In genomic region chr5:142404307-142404706, GRCm38 (mm10) we compare ENCODE assay signal across 10 mouse cellular contexts. TPM values are rescaled to one million over a fixed set of nuclear protein-coding genes. Genes with fewer than 3 reads are reported as not detected.
DNase-seq lines count a peak whose midpoint lies in the region; ATAC-seq lines count a peak whose summit lies in the region.
"Had no signal": no experiment of that assay in that cellular context is flagged by ENCODE, and none has a peak within 500 bp of the region (broad histone marks: within the 10 kb centered on the region; RNA-seq: fewer than 3 reads in every experiment).

No protein-coding gene starts in this region.

- no peak overlapping the region for H3K4me3 ChIP-seq in hindbrain, embryonic 12.5 days
- no peak overlapping the region; the same call in 1 of the 2 replicates for H3K4me3 ChIP-seq in hindbrain, embryonic 10.5 days
- peak overlapping the region; percentile 4; the same call in 1 of the 2 replicates for H3K4me3 ChIP-seq in forebrain, embryonic 13.5 days
- H3K4me3 ChIP-seq in midbrain, embryonic 13.5 days (replicated peaks), result peak overlapping the region; percentile 7; the same call in 1 of the 2 replicates
- H3K4me3 ChIP-seq: embryonic facial prominence, embryonic 15.5 days had no signal

- H3K36me3 ChIP-seq in hindbrain, embryonic 12.5 days, result peaks cover 5% of the 10 kb centered on the region; the same call in 1 of the 2 replicates
- peaks cover 46% of the 10 kb centered on the region for H3K36me3 ChIP-seq in hindbrain, embryonic 10.5 days
- peaks cover 5% of the 10 kb centered on the region for H3K36me3 ChIP-seq in forebrain, embryonic 13.5 days (ENCODE audit: poor library complexity, severe bottlenecking)
- H3K36me3 ChIP-seq in midbrain, embryonic 13.5 days, result peaks cover 10% of the 10 kb centered on the region; the same call in 1 of the 2 replicates

- WGBS in hindbrain, embryonic 12.5 days, result 95% methylated on average over 1 of the region's 1 CpGs
- WGBS in hindbrain, embryonic 10.5 days, result 82% methylated on average over 1 of the region's 1 CpGs
- 88% methylated on average over 1 of the region's 1 CpGs for WGBS in forebrain, embryonic 13.5 days
- 93% methylated on average over 1 of the region's 1 CpGs for WGBS in midbrain, embryonic 13.5 days

- no peak for ATAC-seq in hindbrain, embryonic 12.5 days (ENCODE audit: low FRiP score)
- ATAC-seq in forebrain, embryonic 13.5 days, result no peak
- no peak for ATAC-seq in midbrain, embryonic 13.5 days

- H3K4me1 ChIP-seq in hindbrain, embryonic 12.5 days, result peaks cover 66% of the 10 kb centered on the region
- H3K4me1 ChIP-seq in hindbrain, embryonic 10.5 days (replicated peaks), result peaks cover 78% of the 10 kb centered on the region
- peaks cover 67% of the 10 kb centered on the region for H3K4me1 ChIP-seq in forebrain, embryonic 13.5 days
- H3K4me1 ChIP-seq in midbrain, embryonic 13.5 days (replicated peaks), result peaks cover 69% of the 10 kb centered on the region

- H3K4me2 ChIP-seq in hindbrain, embryonic 12.5 days (replicated peaks), result peak overlapping the region; percentile 27
- peak overlapping the region; percentile 30; the same call in 1 of the 2 replicates for H3K4me2 ChIP-seq in forebrain, embryonic 13.5 days
- H3K4me2 ChIP-seq in midbrain, embryonic 13.5 days (replicated peaks), result peak overlapping the region; percentile 98

- H3K27ac ChIP-seq in hindbrain, embryonic 12.5 days, result no peak overlapping the region
- no peak overlapping the region for H3K27ac ChIP-seq in hindbrain, embryonic 10.5 days
- H3K27ac ChIP-seq in forebrain, embryonic 13.5 days, result no peak overlapping the region
- no peak overlapping the region for H3K27ac ChIP-seq in midbrain, embryonic 13.5 days
- H3K27ac ChIP-seq: embryonic facial prominence, embryonic 15.5 days had no signal

- no peak for DNase-seq in hindbrain, embryonic 10.5 days (ENCODE audit: low spot score)
- DNase-seq in T-cell, adult 2 months (ENCODE audit: low spot score), result peak; percentile 54
- no peak for DNase-seq in yolk sac, embryonic 10.5 days (ENCODE audit: low spot score)
- no peak for DNase-seq in testis, postnatal 14 days (ENCODE audit: low spot score)
- no peak for DNase-seq in cerebellum, postnatal 25 days
- DNase-seq: heart, postnatal 14 days had no signal

- H3K9me3 ChIP-seq in hindbrain, embryonic 12.5 days (replicated peaks), result no peaks in the 10 kb centered on the region
- no peaks in the 10 kb centered on the region for H3K9me3 ChIP-seq in hindbrain, embryonic 10.5 days
- no peaks in the 10 kb centered on the region for H3K9me3 ChIP-seq in forebrain, embryonic 13.5 days (replicated peaks)
- no peaks in the 10 kb centered on the region for H3K9me3 ChIP-seq in midbrain, embryonic 13.5 days
- H3K9me3 ChIP-seq: embryonic facial prominence, embryonic 15.5 days had no signal

- H3K9ac ChIP-seq in hindbrain, embryonic 12.5 days, result no peak overlapping the region
- peak overlapping the region; percentile 37; the same call in 1 of the 2 replicates for H3K9ac ChIP-seq in forebrain, embryonic 13.5 days
- peak overlapping the region; percentile 51 for H3K9ac ChIP-seq in midbrain, embryonic 13.5 days (replicated peaks)
- H3K9ac ChIP-seq: embryonic facial prominence, embryonic 15.5 days had no signal

- no peaks in the 10 kb centered on the region for H3K27me3 ChIP-seq in hindbrain, embryonic 12.5 days
- no peaks in the 10 kb centered on the region for H3K27me3 ChIP-seq in hindbrain, embryonic 10.5 days (ENCODE audit: insufficient read depth, poor library complexity, severe bottlenecking)
- no peaks in the 10 kb centered on the region for H3K27me3 ChIP-seq in forebrain, embryonic 13.5 days
- no peaks in the 10 kb centered on the region for H3K27me3 ChIP-seq in midbrain, embryonic 13.5 days
- H3K27me3 ChIP-seq: embryonic facial prominence, embryonic 15.5 days had no signal

RNA-seq across cellular contexts. Expression of gene Foxk1, which starts 3.0 kb away (rescaled TPM):
- 7.9 and 8.8 TPM in 2 replicates for polyA plus RNA-seq in hindbrain, embryonic 12.5 days (2016; fragmentation: Nextera tagmentation; extraction: Ambion mirVana)
- 5.2 and 5.5 TPM in 2 replicates for polyA plus RNA-seq in hindbrain, embryonic 10.5 days (2016; fragmentation: Nextera tagmentation; extraction: Ambion mirVana)
- 3.1 and 3.3 TPM in 2 replicates for polyA plus RNA-seq in forebrain, embryonic 13.5 days (2015; fragmentation: Nextera tagmentation; extraction: Ambion mirVana)
- 4.8 and 5.1 TPM in 2 replicates for polyA plus RNA-seq in midbrain, embryonic 13.5 days (2015; fragmentation: Nextera tagmentation; extraction: Ambion mirVana)

RNA-seq across cellular contexts. Expression of gene Ap5z1, which starts 59.4 kb away (rescaled TPM):
- polyA plus RNA-seq in hindbrain, embryonic 12.5 days (2016; fragmentation: Nextera tagmentation; extraction: Ambion mirVana), result 14.9 and 15.6 TPM in 2 replicates
- polyA plus RNA-seq in hindbrain, embryonic 10.5 days (2016; fragmentation: Nextera tagmentation; extraction: Ambion mirVana), result 13.5 and 16.9 TPM in 2 replicates
- polyA plus RNA-seq in forebrain, embryonic 13.5 days (2015; fragmentation: Nextera tagmentation; extraction: Ambion mirVana), result 12.0 and 12.2 TPM in 2 replicates
- 14.3 and 14.8 TPM in 2 replicates for polyA plus RNA-seq in midbrain, embryonic 13.5 days (2015; fragmentation: Nextera tagmentation; extraction: Ambion mirVana)

Comparison
In these comparisons a context has a peak if more than half of its experiments do, and no peak if none do; other contexts are left out.
1. H3K4me2 ChIP-seq: peak in every context shown above with its lines; median percentile 98 in midbrain, embryonic 13.5 days; 30 in forebrain, embryonic 13.5 days; 27 in hindbrain, embryonic 12.5 days.
2. H3K4me3 ChIP-seq: peak in forebrain, embryonic 13.5 days (single experiment) and midbrain, embryonic 13.5 days (single experiment); none in hindbrain, embryonic 12.5 days (single experiment) and hindbrain, embryonic 10.5 days (single experiment).